Mouse (Mus musculus) bone marrow macrophage, adult 2 months (primary cell): Measurements from ENCODE around the gene Capns1.

Experiments
- CTCF ChIP-seq: IDR thresholded peaks from 2 replicates; pipeline ENCODE4 v1.5.1; 2012; ENCODE audit warnings: low read depth, mild to moderate bottlenecking, low read length, moderate library complexity
- POLR2A ChIP-seq: IDR thresholded peaks from 2 replicates; pipeline ENCODE4 v1.6.1; 2012; ENCODE audit warnings: mild to moderate bottlenecking, low read depth, low read length, borderline replicate concordance

DNA sequence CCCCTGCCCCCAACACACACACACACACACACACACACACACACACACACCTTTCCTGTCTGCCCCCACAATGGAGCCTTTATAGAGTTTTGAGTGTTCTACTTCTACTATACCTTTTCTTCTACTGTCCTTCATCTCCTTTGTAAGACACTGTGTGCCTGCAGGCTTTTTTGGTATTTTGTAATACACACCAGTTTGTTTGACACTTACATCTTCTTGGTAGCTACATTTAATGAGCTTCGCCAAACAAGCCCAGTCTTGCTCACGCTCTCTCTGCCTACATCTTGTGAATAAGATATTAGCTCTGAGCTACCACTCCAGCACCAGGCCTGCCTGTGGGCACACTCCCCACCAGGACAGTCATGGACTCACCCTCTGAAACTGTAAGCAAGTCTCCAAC lies 33.9 kb downstream of the Capns1 start:
- TF ChIP-seq POLR2A: no peak
- TF ChIP-seq CTCF: no peak
